ENCODE assay signal across 18 mouse cellular contexts in genomic region chr2:132649352-132649870, GRCm38 (mm10).
"Had no signal": no experiment of that assay in that cellular context is flagged by ENCODE, and none has a peak within 500 bp of the region (broad histone marks: within the 10 kb centered on the region; RNA-seq: fewer than 3 reads in every experiment).

No protein-coding gene starts in this region.

- H3K4me2 ChIP-seq: kidney, embryonic 15.5 days; liver, embryonic 13.5 days; lung, embryonic 14.5 days; midbrain, embryonic 12.5 days; midbrain, embryonic 15.5 days; neural tube, embryonic 13.5 days had no signal

- H3K9ac ChIP-seq: kidney, embryonic 15.5 days; liver, embryonic 13.5 days; lung, embryonic 14.5 days; midbrain, embryonic 12.5 days; midbrain, embryonic 15.5 days; neural tube, embryonic 13.5 days had no signal

- H3K36me3 ChIP-seq: kidney, embryonic 15.5 days; liver, embryonic 13.5 days; midbrain, embryonic 12.5 days; midbrain, embryonic 15.5 days; neural tube, embryonic 13.5 days had no signal

- DNase-seq: kidney, adult 8-10 months; kidney, postnatal 10 days; kidney, postnatal 36 days; layer of hippocampus, postnatal 36 days; liver, embryonic 13.5 days; lung, embryonic 14.5 days; retina, postnatal 1 day; thymus, adult 2 months; thymus, postnatal 14 days had no signal

- H3K4me3 ChIP-seq: kidney, embryonic 15.5 days; left cerebral cortex, adult 2 months; liver, embryonic 13.5 days; midbrain, embryonic 12.5 days; midbrain, embryonic 15.5 days; myocyte; neural tube, embryonic 13.5 days had no signal

- H3K9me3 ChIP-seq: kidney, embryonic 15.5 days; liver, embryonic 13.5 days; midbrain, embryonic 12.5 days; midbrain, embryonic 15.5 days; neural tube, embryonic 13.5 days had no signal

- H3K27me3 ChIP-seq: kidney, embryonic 15.5 days; liver, embryonic 13.5 days; midbrain, embryonic 12.5 days; midbrain, embryonic 15.5 days; neural tube, embryonic 13.5 days had no signal

- ATAC-seq: lung, postnatal 0 days; midbrain, embryonic 15.5 days had no signal

- H3K4me1 ChIP-seq: liver, embryonic 13.5 days; midbrain, embryonic 12.5 days had no signal

- H3K27ac ChIP-seq: kidney, embryonic 15.5 days; left cerebral cortex, adult 2 months; liver, embryonic 13.5 days; macrophage; midbrain, embryonic 12.5 days; midbrain, embryonic 15.5 days; neural tube, embryonic 13.5 days; stomach, postnatal 0 days had no signal
